Mouse (Mus musculus) kidney, adult 2 months (tissue): ENCODE measurements around the gene Ttc25. TPM values are rescaled to one million over a fixed set of nuclear protein-coding genes. Genes with fewer than 3 reads are reported as not detected.
A peak's percentile ranks its signal among the peaks of the same experiment; 100 is the strongest.

Experiments
- DNase-seq: peaks from one replicate; pipeline ENCODE4 v3.0.0; 2021
- H3K27ac ChIP-seq: fragments of 200-500 bp; 2 replicates; pipeline ENCODE4 v1.5.1; 2012; ENCODE audit warnings: low read depth, low read length, control low read depth, inconsistent platforms; ENCODE audit not compliant: insufficient read depth
- H3K27me3 ChIP-seq: fragments of 200-500 bp; replicated peaks from 2 replicates; pipeline ENCODE4 v1.6.1; 2012; ENCODE audit warnings: mild to moderate bottlenecking, moderate library complexity, low read length, inconsistent platforms; ENCODE audit not compliant: control insufficient read depth, insufficient read depth
- H3K36me3 ChIP-seq: fragments of 200-500 bp; 2 replicates; pipeline ENCODE4 v1.6.1; 2012; ENCODE audit warnings: mild to moderate bottlenecking, moderate library complexity, low read length, inconsistent platforms; ENCODE audit not compliant: control insufficient read depth, insufficient read depth
- H3K4me1 ChIP-seq: fragments of 200-500 bp; 2 replicates; pipeline ENCODE4 v1.6.1; 2011; ENCODE audit warnings: low read length; ENCODE audit not compliant: control insufficient read depth, insufficient read depth
- H3K4me3 ChIP-seq: fragments of 200-500 bp; 2 replicates; pipeline ENCODE4 v1.5.1; 2011; ENCODE audit warnings: mild to moderate bottlenecking, low read depth, low read length, control low read depth; ENCODE audit not compliant: insufficient read depth
- CTCF ChIP-seq: fragments of 200-500 bp; conservative IDR thresholded peaks from 2 replicates; pipeline ENCODE4 v1.5.1; 2011; ENCODE audit warnings: low read depth, mild to moderate bottlenecking, control low read depth, low read length, moderate library complexity, mixed read lengths; ENCODE audit not compliant: insufficient read depth, insufficient read length
- POLR2A ChIP-seq: fragments of 200-500 bp; IDR thresholded peaks from one replicate; pipeline ENCODE4 v1.6.1; 2011; ENCODE audit warnings: low read depth, low read length, control low read depth
- WGBS: fragments of 180-500 bp; shearing (Covaris S2); methylation state at CpG from one replicate; pipeline ENCODE4 v1.1.7; 2018; 5-methylcytosine and 5-hydroxymethylcytosine counted together
- polyA plus RNA-seq: library from polyadenylated mRNA; depleted of rRNA; stranded (reverse); fragments of >200 nt; gene quantifications from 2 replicates; pipeline ENCODE4 v1.2.3, GENCODE M21; 2012; rRNA removed

The Ttc25 gene
- polyA plus RNA-seq, 1 experiment: 1.4 TPM

DNA sequence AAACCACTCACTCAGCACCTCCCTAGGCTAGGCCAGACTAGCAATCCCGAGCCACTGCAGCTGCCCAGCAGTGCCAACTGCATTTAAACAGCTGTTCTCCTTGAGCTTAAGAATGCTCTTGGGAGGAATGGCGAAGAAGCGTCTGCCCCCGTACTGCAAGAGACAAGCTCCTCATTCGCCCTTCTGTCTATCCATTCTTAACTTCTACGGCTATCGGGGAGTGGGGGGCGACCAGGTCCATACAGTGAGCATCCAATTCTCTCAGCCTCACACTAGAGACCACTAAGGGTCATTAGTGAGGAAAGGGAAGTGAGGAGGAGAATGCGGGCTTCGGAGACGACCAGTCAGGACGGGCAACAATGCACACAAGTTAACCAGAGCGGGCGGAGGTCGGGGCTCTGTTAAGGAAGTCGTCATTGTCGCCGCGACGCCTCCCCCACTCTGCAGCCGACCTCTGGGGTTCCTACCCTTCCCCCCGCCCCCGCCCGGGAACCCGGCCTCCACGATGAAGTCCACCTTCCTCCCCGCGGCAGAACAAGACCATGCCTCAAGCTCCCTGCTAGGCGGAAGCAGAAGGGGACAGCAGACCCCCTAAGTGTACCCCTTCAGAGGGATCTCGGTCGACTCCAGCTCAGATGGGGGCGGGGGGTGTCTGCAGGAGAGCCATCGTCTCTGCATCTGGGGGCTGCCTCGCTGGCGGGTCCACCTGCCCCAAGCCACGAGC, 73.5 kb downstream of the Ttc25 start, which contains the start of gene Nkiras2:
TSS of gene Nkiras2 (plus strand) at position 484 of the 724 bp plus-strand sequence.
- H3K4me3 ChIP-seq: peak within 1 kb of the TSS; percentile 99
- H3K27me3 ChIP-seq: no peaks in the 10 kb centered on the region
- WGBS: under 1% methylated on average over 36 of the region's 36 CpGs
- no peaks in the 10 kb centered on the region for H3K36me3 ChIP-seq
- peak within 1 kb of the TSS; percentile 86 for H3K27ac ChIP-seq
- H3K4me1 ChIP-seq: peaks cover 11% of the 10 kb centered on the region; the same call in 1 of the 2 replicates
- DNase-seq: peak; percentile 61
- TF ChIP-seq CTCF (no peak), POLR2A (no peak)

- TF ChIP-seq CTCF (no peak), POLR2A (peak; percentile 59)
- Histone ChIP-seq H3K27me3 (no peaks in the 10 kb centered on the region), H3K4me3 (peak overlapping the region; percentile 99), H3K36me3 (no peaks in the 10 kb centered on the region), H3K4me1 (peaks cover 13% of the 10 kb centered on the region; the same call in 1 of the 2 replicates), H3K27ac (peak overlapping the region; percentile 77)
- peak; percentile 96 for DNase-seq
- 1% methylated on average over 40 of the region's 40 CpGs for WGBS
Observed at GRCm38 (mm10) chr11:100619485-100619975, 74.1 kb downstream of the Ttc25 start.

GRCm38 (mm10) chr11:100619982-100620381, 74.6 kb downstream of the Ttc25 start, which contains the start of gene Dnajc7:
Dnajc7 (minus strand) TSS chr11:100620168.
- peaks cover 13% of the 10 kb centered on the region; the same call in 1 of the 2 replicates for H3K4me1 ChIP-seq
- H3K27ac ChIP-seq: peak within 1 kb of the TSS; percentile 86
- peak within 1 kb of the TSS; percentile 99 for H3K4me3 ChIP-seq
- WGBS: 2% methylated on average over 11 of the region's 11 CpGs
- no peak for DNase-seq
- no peaks in the 10 kb centered on the region for H3K27me3 ChIP-seq
- TF ChIP-seq CTCF: no peak
- no peak for TF ChIP-seq POLR2A
- H3K36me3 ChIP-seq: no peaks in the 10 kb centered on the region

Other genes with a start within 250 kb of the Ttc25 start
- 116 and 173 TPM in 2 replicates for gene Eif1, start 225.7 kb upstream of the Ttc25 start, polyA plus RNA-seq
- not detected in 2 replicates for gene Gast, start 211.2 kb upstream of the Ttc25 start, polyA plus RNA-seq
- 3.0 and 3.6 TPM in 2 replicates for gene Hap1, start 189.5 kb upstream of the Ttc25 start, polyA plus RNA-seq
- 220 and 229 TPM in 2 replicates for gene Jup, start 147.8 kb upstream of the Ttc25 start, polyA plus RNA-seq
- gene P3h4, start 130.8 kb upstream of the Ttc25 start, polyA plus RNA-seq: 11.9 and 13.9 TPM in 2 replicates
- 12.5 and 15.9 TPM in 2 replicates for gene Fkbp10, start 129.9 kb upstream of the Ttc25 start, polyA plus RNA-seq
- 29.3 and 32.0 TPM in 2 replicates for gene Nt5c3b, start 103.8 kb upstream of the Ttc25 start, polyA plus RNA-seq
- gene Klhl10, start 103.7 kb upstream of the Ttc25 start, polyA plus RNA-seq: 0.13 and 0.34 TPM in 2 replicates
- 2.3 and 3.3 TPM in 2 replicates for gene Klhl11, start 72.9 kb upstream of the Ttc25 start, polyA plus RNA-seq
- 181 and 191 TPM in 2 replicates for gene Acly, start 17.6 kb upstream of the Ttc25 start, polyA plus RNA-seq
- 10.5 and 13.5 TPM in 2 replicates for gene Cnp, start 29.3 kb downstream of the Ttc25 start, polyA plus RNA-seq
- gene Nkiras2, start 73.6 kb downstream of the Ttc25 start, polyA plus RNA-seq: 60.5 and 63.1 TPM in 2 replicates
- 30.0 and 45.6 TPM in 2 replicates for gene Dnajc7, start 74.6 kb downstream of the Ttc25 start, polyA plus RNA-seq
- gene Zfp385c, start 146.8 kb downstream of the Ttc25 start, polyA plus RNA-seq: 0.14 and 0.34 TPM in 2 replicates
- 3.7 and 6.2 TPM in 2 replicates for gene Dhx58, start 158.7 kb downstream of the Ttc25 start, polyA plus RNA-seq
- gene Kat2a, start 166.9 kb downstream of the Ttc25 start, polyA plus RNA-seq: 25.9 and 29.0 TPM in 2 replicates
- 0.48 and 0.49 TPM in 2 replicates for gene Hspb9, start 168.2 kb downstream of the Ttc25 start, polyA plus RNA-seq
- 445 and 472 TPM in 2 replicates for gene Rab5c, start 192.6 kb downstream of the Ttc25 start, polyA plus RNA-seq
- gene Kcnh4, start 214.3 kb downstream of the Ttc25 start, polyA plus RNA-seq: 0.04 and 0.08 TPM in 2 replicates
- not detected in 2 replicates for gene Hcrt, start 217.3 kb downstream of the Ttc25 start, polyA plus RNA-seq
- 30.4 and 31.8 TPM in 2 replicates for gene Ghdc, start 225.3 kb downstream of the Ttc25 start, polyA plus RNA-seq